Mouse (Mus musculus): ENCODE measurements around the gene Txlnb. TPM values are rescaled to one million over a fixed set of nuclear protein-coding genes. Genes with fewer than 3 reads are reported as not detected.

Gene Txlnb
- polyA plus RNA-seq, 1 experiment from 2014 or later, result 0.58 TPM

DNA sequence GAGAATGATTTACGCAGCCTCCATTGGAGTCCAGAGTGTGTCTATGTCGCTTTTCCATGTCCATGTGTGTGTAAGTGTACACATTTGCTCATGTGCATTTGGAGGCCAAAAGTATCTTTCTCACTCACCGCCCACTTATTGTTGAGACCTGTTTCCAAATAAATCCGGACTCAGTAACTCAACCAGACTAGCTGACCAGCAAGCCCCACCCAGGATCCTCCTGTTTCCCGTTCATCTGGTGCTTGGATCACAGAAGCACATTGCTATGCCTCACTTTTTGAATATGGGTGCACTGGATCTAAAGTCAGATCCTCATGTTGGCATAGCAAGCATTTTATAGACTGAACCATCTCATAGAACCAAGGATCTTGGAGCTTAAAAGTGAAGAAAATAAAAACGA, 39.0 kb downstream of the Txlnb start:
- no peaks in the 10 kb centered on the region for H3K36me3 ChIP-seq (ENCODE audit: control insufficient read depth, insufficient read depth, low read length)
- H3K4me2 ChIP-seq, result no peak overlapping the region
- no peak overlapping the region for H3K4me3 ChIP-seq (ENCODE audit: low read depth, low read length)
- H3K9me3 ChIP-seq (ENCODE audit: control insufficient read depth, low read length), result no peaks in the 10 kb centered on the region
- H3K27ac ChIP-seq (ENCODE audit: low read depth, low read length), result no peak overlapping the region
- H3K27me3 ChIP-seq (replicated peaks; ENCODE audit: control insufficient read depth, insufficient read depth, low read length), result no peaks in the 10 kb centered on the region
- ATAC-seq (replicated peaks; ENCODE audit: low FRiP score) (no peak), DNase-seq (ENCODE audit: low spot score) (no peak)
- H3K4me1 ChIP-seq (replicated peaks; ENCODE audit: control insufficient read depth, insufficient read depth, low read length), result no peaks in the 10 kb centered on the region
- WGBS, result 84% methylated on average over 6 of the region's 6 CpGs
- H3K9ac ChIP-seq (ENCODE audit: low read depth, low read length), result no peak overlapping the region

DNA sequence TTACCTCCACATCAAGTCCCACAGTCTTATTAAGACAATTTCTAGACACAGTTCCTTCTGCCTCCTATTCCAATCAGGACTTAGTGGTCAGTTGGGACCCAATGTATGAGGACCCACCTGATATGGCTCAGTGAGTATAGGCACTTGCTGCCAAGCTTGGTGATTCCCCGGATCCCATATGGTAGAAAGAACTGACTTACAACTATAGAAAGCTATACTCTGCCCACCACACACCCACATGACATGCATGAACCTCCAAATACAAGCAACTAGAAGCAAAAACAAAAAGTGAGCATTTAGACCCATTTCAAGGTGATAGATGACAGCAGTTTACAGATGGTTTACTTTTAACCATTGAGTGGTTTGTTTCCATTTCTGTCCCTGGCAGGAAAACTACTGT, 40.2 kb downstream of the Txlnb start:
- Histone ChIP-seq H3K4me1 (replicated peaks; ENCODE audit: control insufficient read depth, insufficient read depth, low read length) (no peaks in the 10 kb centered on the region), H3K4me2 (no peak overlapping the region), H3K4me3 (ENCODE audit: low read depth, low read length) (no peak overlapping the region), H3K9ac (ENCODE audit: low read depth, low read length) (no peak overlapping the region), H3K27me3 (replicated peaks; ENCODE audit: control insufficient read depth, insufficient read depth, low read length) (no peaks in the 10 kb centered on the region), H3K27ac (ENCODE audit: low read depth, low read length) (no peak overlapping the region), H3K36me3 (ENCODE audit: control insufficient read depth, insufficient read depth, low read length) (no peaks in the 10 kb centered on the region), H3K9me3 (ENCODE audit: control insufficient read depth, low read length) (no peaks in the 10 kb centered on the region)
- no peak for ATAC-seq (replicated peaks; ENCODE audit: low FRiP score)
- WGBS, result 92% methylated on average over 1 of the region's 1 CpGs
- DNase-seq (ENCODE audit: low spot score), result no peak

DNA sequence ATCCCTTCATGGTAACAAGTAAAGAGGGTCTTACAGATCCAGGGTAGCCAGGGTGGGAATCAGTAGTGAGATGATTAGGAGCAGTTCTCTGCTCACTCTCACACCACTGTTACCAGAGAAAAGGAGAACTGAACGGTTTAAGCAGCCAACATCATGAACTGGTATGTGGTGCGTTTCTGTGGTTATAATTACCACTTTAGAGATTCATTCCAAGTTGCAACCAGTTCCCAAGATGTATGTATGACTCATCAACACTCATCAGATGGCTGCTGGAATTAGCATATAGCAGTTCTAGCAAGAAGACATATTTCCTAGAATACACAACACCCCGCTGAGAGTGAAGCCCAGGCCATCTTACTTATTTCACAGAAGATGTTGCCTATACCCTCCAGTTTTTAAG, 46.0 kb downstream of the Txlnb start:
- Histone ChIP-seq H3K9me3 (ENCODE audit: control insufficient read depth, low read length) (no peaks in the 10 kb centered on the region), H3K4me2 (no peak overlapping the region), H3K9ac (ENCODE audit: low read depth, low read length) (no peak overlapping the region), H3K4me1 (replicated peaks; ENCODE audit: control insufficient read depth, insufficient read depth, low read length) (no peaks in the 10 kb centered on the region), H3K4me3 (ENCODE audit: low read depth, low read length) (no peak overlapping the region), H3K36me3 (ENCODE audit: control insufficient read depth, insufficient read depth, low read length) (no peaks in the 10 kb centered on the region), H3K27ac (ENCODE audit: low read depth, low read length) (no peak overlapping the region), H3K27me3 (replicated peaks; ENCODE audit: control insufficient read depth, insufficient read depth, low read length) (no peaks in the 10 kb centered on the region)
- DNase-seq (ENCODE audit: low spot score) (no peak), ATAC-seq (replicated peaks; ENCODE audit: low FRiP score) (no peak)
- 79% methylated on average over 3 of the region's 3 CpGs for WGBS

GRCm38 (mm10) chr10:17844781-17845537, 48.9 kb downstream of the Txlnb start:
- H3K4me2 ChIP-seq, result no peak overlapping the region
- 75% methylated on average over 4 of the region's 4 CpGs for WGBS
- H3K4me1 ChIP-seq (replicated peaks; ENCODE audit: control insufficient read depth, insufficient read depth, low read length), result no peaks in the 10 kb centered on the region
- H3K9me3 ChIP-seq (ENCODE audit: control insufficient read depth, low read length), result no peaks in the 10 kb centered on the region
- H3K27me3 ChIP-seq (replicated peaks; ENCODE audit: control insufficient read depth, insufficient read depth, low read length), result no peaks in the 10 kb centered on the region
- no peak overlapping the region for H3K9ac ChIP-seq (ENCODE audit: low read depth, low read length)
- H3K27ac ChIP-seq (ENCODE audit: low read depth, low read length), result no peak overlapping the region
- H3K4me3 ChIP-seq (ENCODE audit: low read depth, low read length), result no peak overlapping the region
- no peaks in the 10 kb centered on the region for H3K36me3 ChIP-seq (ENCODE audit: control insufficient read depth, insufficient read depth, low read length)
- DNase-seq (ENCODE audit: low spot score) (no peak), ATAC-seq (replicated peaks; ENCODE audit: low FRiP score) (no peak)

DNA sequence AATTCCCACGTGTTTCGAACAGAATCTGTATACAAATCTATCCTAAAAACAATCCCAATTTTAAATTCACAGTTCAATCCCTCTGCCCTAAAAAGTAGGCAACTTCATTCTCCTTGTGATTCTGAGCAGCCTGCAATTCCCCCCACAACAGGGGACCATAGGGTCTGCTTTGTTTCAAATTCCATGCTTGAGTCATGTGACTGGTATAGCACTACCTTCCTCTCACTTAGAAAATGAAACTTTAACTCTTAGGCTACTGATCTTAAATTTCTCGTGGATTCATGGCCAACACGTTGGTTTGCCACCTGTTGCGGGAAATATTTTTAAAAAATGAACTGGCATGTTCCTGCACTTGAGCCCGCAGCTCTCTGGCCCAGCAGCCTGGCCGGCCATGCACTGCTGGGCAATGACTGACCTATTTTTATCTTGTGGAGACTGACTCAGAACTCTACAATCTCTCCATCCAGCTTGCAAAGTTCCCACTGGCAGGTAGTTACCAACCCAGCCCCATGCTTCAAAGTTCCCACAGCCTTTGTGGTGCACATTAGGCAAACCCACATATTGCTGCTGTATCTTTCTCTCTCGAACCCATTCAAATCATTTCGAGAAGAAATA, 61.7 kb downstream of the Txlnb start:
- 78% methylated on average over 9 of the region's 9 CpGs for WGBS
- Histone ChIP-seq H3K36me3 (ENCODE audit: control insufficient read depth, insufficient read depth, low read length) (no peaks in the 10 kb centered on the region), H3K9me3 (ENCODE audit: control insufficient read depth, low read length) (no peaks in the 10 kb centered on the region), H3K9ac (ENCODE audit: low read depth, low read length) (no peak overlapping the region), H3K4me2 (no peak overlapping the region), H3K4me1 (replicated peaks; ENCODE audit: control insufficient read depth, insufficient read depth, low read length) (no peaks in the 10 kb centered on the region), H3K27me3 (replicated peaks; ENCODE audit: control insufficient read depth, insufficient read depth, low read length) (no peaks in the 10 kb centered on the region), H3K4me3 (ENCODE audit: low read depth, low read length) (no peak overlapping the region), H3K27ac (ENCODE audit: low read depth, low read length) (no peak overlapping the region)
- ATAC-seq (replicated peaks; ENCODE audit: low FRiP score) (no peak), DNase-seq (ENCODE audit: low spot score) (no peak)

GRCm38 (mm10) chr10:17860701-17861480, 64.9 kb downstream of the Txlnb start:
- Histone ChIP-seq H3K9ac (ENCODE audit: low read depth, low read length) (no peak overlapping the region), H3K36me3 (ENCODE audit: control insufficient read depth, insufficient read depth, low read length) (no peaks in the 10 kb centered on the region), H3K27ac (ENCODE audit: low read depth, low read length) (no peak overlapping the region), H3K4me3 (ENCODE audit: low read depth, low read length) (no peak overlapping the region), H3K4me2 (no peak overlapping the region), H3K9me3 (ENCODE audit: control insufficient read depth, low read length) (no peaks in the 10 kb centered on the region), H3K27me3 (replicated peaks; ENCODE audit: control insufficient read depth, insufficient read depth, low read length) (no peaks in the 10 kb centered on the region), H3K4me1 (replicated peaks; ENCODE audit: control insufficient read depth, insufficient read depth, low read length) (no peaks in the 10 kb centered on the region)
- WGBS, result 78% methylated on average over 6 of the region's 6 CpGs
- no peak for DNase-seq (ENCODE audit: low spot score)
- no peak for ATAC-seq (replicated peaks; ENCODE audit: low FRiP score)

DNA sequence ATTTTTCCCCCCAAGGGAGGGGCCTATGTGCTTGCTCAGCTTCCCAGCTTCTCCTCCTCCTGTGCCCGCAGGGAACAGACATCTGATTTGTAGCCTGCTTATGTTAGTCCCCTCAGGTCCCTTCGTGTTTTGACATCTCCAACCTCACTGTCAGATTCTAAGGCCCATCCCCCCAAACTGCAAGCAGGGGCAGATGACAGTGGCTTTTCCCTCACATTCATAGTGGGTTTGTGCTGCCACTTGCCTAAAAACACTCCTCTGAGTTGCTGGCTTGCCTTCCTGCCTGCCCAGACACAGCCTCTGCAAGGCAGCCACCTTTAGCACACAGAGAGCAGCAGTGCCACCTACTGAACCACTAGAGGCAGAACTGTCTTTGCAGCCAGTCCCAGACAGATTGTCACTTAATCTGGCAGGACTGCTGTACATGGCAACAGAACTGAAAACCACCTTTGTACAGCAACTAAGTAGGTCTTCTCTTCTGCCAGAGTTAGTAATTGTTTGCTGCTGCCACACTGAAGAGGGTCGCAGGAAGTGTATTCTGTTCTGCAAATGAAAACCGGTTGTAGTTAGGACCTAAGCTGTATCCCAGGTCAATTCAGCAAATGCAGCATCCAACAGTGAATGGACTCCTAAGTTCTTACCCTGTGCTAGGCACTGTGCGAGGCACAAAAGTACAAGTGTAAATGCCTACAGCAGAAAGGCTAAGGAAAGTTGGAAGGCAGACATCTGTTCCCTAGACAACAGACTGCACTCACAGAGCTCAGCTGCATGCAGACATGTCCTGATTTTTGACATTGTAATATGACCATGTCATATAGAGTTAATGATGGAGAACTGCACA, 74.0 kb downstream of the Txlnb start:
- H3K4me3 ChIP-seq (ENCODE audit: low read depth, low read length), result no peak overlapping the region
- H3K9me3 ChIP-seq (ENCODE audit: control insufficient read depth, low read length), result no peaks in the 10 kb centered on the region
- H3K4me1 ChIP-seq (replicated peaks; ENCODE audit: control insufficient read depth, insufficient read depth, low read length), result no peaks in the 10 kb centered on the region
- no peak overlapping the region for H3K4me2 ChIP-seq
- 31% methylated on average over 5 of the region's 5 CpGs for WGBS
- H3K9ac ChIP-seq (ENCODE audit: low read depth, low read length), result no peak overlapping the region
- no peaks in the 10 kb centered on the region for H3K36me3 ChIP-seq (ENCODE audit: control insufficient read depth, insufficient read depth, low read length)
- ATAC-seq (replicated peaks; ENCODE audit: low FRiP score), result peak; percentile 64; the same call in 1 of the 2 replicates
- DNase-seq (ENCODE audit: low spot score), result peak; percentile 32
- no peak overlapping the region for H3K27ac ChIP-seq (ENCODE audit: low read depth, low read length)
- H3K27me3 ChIP-seq (replicated peaks; ENCODE audit: control insufficient read depth, insufficient read depth, low read length), result no peaks in the 10 kb centered on the region
